Mouse (Mus musculus) intestine, embryonic 14.5 days (tissue): ENCODE results near the gene Gramd1a. TPM values are rescaled to one million over a fixed set of nuclear protein-coding genes. Genes with fewer than 3 reads are reported as not detected.

Experiments
- ATAC-seq: fragments of 200-750 bp; cut with Nextera tagmentation; replicated peaks from 2 replicates; pipeline ENCODE4 v1.8.0; 2017; ENCODE audit warnings: low read depth, moderate number of reproducible peaks, moderate TSS enrichment, moderate library complexity; ENCODE audit not compliant: low FRiP score, low TSS enrichment
- DNase-seq: peaks from one replicate; pipeline ENCODE4 v3.0.0-alpha.2; 2018; ENCODE audit warnings: low spot score
- H3K27ac ChIP-seq: fragments of 300-500 bp; sonication (generic); 2 replicates; pipeline ENCODE4 v1.5.1; 2014; ENCODE audit warnings: low read depth, mild to moderate bottlenecking, control low read depth
- H3K27me3 ChIP-seq: fragments of 300-500 bp; sonication (generic); replicated peaks from 2 replicates; pipeline ENCODE4 v1.6.1; 2014; ENCODE audit warnings: low read length, control low read depth; ENCODE audit not compliant: control insufficient read depth, insufficient read depth
- H3K36me3 ChIP-seq: fragments of 300-500 bp; sonication (generic); 2 replicates; pipeline ENCODE4 v1.6.1; 2014; ENCODE audit warnings: low read length, control low read depth; ENCODE audit not compliant: control insufficient read depth, insufficient read depth
- H3K4me1 ChIP-seq: fragments of 300-500 bp; sonication (generic); replicated peaks from 2 replicates; pipeline ENCODE4 v1.6.1; 2014; ENCODE audit warnings: low read length, control low read depth, mixed read lengths; ENCODE audit not compliant: control insufficient read depth, insufficient read depth
- H3K4me2 ChIP-seq: fragments of 300-500 bp; sonication (generic); 2 replicates; pipeline ENCODE4 v1.6.1; 2014; ENCODE audit warnings: low read length
- H3K4me3 ChIP-seq: fragments of 300-500 bp; sonication (generic); 2 replicates; pipeline ENCODE4 v1.5.1; 2014; ENCODE audit warnings: low read depth, low read length, control low read depth, mixed read lengths
- H3K9ac ChIP-seq: fragments of 300-500 bp; sonication (generic); 2 replicates; pipeline ENCODE4 v1.6.1; 2014; ENCODE audit warnings: mild to moderate bottlenecking, low read length
- H3K9me3 ChIP-seq: fragments of 300-500 bp; sonication (generic); 2 replicates; pipeline ENCODE4 v1.6.1; 2016; ENCODE audit warnings: low read length, control low read depth; ENCODE audit not compliant: control insufficient read depth
- whole genome bisulfite sequencing: fragments of 180-500 bp; shearing (Covaris S2); extraction: QIAGEN DNeasy Blood & Tissue Kit; methylation state at CpG from one replicate; pipeline ENCODE4 v1.1.7; 2014; 5-methylcytosine and 5-hydroxymethylcytosine counted together
- polyA plus RNA-seq: library from polyadenylated mRNA; unstranded; fragments of >200 nt; fragmentation: Nextera tagmentation; extraction: Ambion mirVana; gene quantifications from 2 replicates; pipeline ENCODE4 v1.2.1, GENCODE M21; 2014

Gene Gramd1a
- polyA plus RNA-seq, 1 experiment from 2014 or later, result 54.2 TPM

DNA sequence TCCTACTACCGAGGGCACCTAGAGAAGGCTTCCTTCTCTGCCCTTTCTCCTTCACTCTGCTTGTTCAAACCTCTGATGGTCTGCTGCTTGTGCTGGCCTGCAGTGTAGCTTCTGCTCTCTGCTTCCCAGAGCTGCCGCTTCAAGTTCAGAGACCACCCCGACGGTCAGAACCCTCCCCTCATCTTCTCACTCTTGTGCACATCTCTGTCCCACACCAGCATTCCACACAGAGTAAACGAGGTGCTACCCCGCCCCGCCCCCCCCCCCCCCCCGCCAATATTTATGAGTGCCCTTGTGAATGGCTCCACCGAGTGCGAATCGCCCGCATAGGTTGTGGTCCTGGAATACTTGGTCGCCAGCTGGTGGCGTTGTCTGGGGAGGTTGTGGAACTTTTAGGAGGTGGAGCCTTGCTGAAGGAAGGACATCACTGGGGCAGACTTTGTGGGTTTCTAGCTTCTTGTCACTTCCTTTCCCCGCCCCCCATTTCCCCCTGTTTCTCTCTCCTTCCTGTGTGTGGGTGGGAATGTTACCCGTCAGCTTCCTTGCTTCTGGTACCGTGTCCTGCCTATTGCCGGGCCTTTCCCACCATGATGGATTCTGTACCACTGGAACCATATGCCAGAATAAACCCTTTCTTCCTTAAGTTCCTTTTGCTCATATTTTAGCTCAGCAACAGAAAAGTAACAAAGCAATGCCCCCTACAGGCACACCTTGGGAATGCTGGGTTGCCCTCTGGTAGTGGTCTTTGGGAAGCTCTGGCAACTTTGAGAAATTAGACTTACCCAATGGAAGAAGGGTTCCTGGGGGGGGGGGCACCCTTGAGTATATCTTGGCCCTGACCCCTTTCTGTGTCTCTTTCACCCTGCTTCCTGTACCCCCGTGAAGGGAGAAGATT lies 585 bp upstream of the Gramd1a start:
- 33% methylated on average over 19 of the region's 19 CpGs for WGBS
- Histone ChIP-seq H3K4me3 (no peak overlapping the region), H3K4me2 (no peak overlapping the region), H3K9ac (no peak overlapping the region), H3K9me3 (no peaks in the 10 kb centered on the region), H3K27me3 (no peaks in the 10 kb centered on the region), H3K27ac (no peak overlapping the region; the same call in 1 of the 2 replicates), H3K4me1 (peaks cover 6% of the 10 kb centered on the region; the same call in 1 of the 2 replicates), H3K36me3 (no peaks in the 10 kb centered on the region)
- DNase-seq (no peak), ATAC-seq (no peak)

DNA sequence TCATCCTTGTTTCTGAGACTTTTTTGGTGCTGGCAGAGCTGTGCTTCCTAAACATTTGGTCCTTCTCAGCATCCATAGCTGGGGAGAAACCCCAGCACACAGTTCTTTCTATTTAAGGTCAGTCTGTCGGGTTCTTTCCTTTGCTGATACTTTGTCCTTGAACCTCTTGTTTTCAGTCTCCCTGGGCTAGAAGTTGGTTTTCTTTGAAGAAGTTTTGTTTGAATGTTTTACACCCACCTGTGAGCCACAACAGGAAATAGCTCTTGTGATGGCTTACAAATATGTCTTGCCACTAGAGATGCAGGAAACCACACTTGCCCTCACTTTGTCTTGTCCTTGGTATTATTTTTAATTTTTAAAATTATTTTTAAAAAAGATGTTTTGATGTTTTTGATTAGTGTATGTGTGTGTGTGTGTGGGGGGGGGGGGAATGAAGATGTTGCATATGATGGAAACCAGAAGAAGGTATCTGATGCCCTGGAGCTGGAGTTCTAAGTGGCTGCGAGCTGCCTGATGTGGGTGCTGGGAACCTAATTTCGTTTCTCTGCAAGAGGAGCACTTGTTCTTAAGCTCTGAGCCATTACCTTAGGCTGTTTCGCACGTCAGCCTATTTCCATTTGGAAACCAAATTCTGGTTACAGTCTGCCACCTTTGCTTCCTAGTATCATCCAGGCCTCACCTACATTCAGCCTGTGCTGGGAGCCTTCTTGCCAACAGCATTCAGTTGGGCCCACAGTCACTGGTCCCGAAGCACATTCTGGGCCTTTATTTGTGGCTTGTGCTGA lies 2.0 kb downstream of the Gramd1a start:
- Histone ChIP-seq H3K27ac (no peak overlapping the region), H3K9me3 (no peaks in the 10 kb centered on the region), H3K4me1 (peaks cover 15% of the 10 kb centered on the region), H3K36me3 (no peaks in the 10 kb centered on the region), H3K4me3 (no peak overlapping the region), H3K9ac (no peak overlapping the region), H3K27me3 (no peaks in the 10 kb centered on the region), H3K4me2 (no peak overlapping the region)
- ATAC-seq (no peak), DNase-seq (no peak)
- 87% methylated on average over 6 of the region's 6 CpGs for WGBS

DNA sequence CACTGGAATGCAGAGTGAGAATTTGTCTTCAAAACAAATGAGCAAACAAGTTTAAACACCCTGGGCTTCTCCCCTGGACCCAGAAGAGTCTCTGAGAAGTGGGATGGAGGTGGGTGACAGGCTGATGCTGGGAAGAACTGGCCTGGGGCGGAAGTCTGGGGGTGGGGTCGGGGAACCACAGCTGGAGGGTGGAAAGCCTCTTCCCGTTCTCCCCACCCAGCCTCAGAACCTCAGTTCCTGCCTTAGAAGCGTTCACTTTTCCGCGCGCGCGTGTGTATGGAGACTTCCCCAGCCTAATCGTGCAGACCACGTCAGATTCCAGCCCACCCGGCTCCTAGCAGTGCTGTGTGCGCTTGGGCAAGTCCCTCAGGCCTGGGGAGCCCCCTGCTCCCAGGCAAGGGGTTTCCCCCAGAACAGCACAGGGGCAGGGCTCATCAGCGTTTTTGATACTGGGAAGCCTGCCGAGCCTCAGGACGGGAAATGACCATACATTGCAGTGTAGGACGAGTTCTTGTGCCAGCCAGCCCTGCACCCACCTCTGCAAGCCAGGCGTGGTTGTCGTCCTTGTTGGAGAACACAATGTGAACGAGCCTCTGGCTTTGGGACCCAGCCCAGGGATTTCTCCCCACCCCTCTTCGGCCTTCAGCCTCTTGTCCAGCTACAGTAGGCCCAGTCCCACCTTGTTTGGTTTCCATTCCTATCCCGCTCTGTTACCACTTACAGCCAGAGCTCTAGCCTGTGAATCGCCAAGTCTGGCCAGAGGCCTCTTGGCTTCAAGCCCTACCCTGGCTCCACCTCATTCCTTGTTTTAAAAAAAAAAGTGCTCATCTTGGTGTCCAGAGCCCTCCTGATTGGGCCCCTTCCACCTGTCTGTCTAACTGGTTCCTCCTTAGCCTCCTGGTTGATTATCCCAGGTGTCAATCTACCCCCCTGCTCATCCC lies 4.1 kb downstream of the Gramd1a start:
- H3K36me3 ChIP-seq, result no peaks in the 10 kb centered on the region
- H3K4me2 ChIP-seq, result peak overlapping the region; percentile 71
- peaks cover 36% of the 10 kb centered on the region for H3K4me1 ChIP-seq
- H3K9ac ChIP-seq, result peak overlapping the region; percentile 96
- no peaks in the 10 kb centered on the region for H3K27me3 ChIP-seq
- peak overlapping the region; percentile 81 for H3K4me3 ChIP-seq
- H3K9me3 ChIP-seq, result no peaks in the 10 kb centered on the region
- ATAC-seq (peak; percentile 45), DNase-seq (peak; percentile 82)
- H3K27ac ChIP-seq, result peak overlapping the region; percentile 94
- WGBS, result 17% methylated on average over 23 of the region's 23 CpGs

DNA sequence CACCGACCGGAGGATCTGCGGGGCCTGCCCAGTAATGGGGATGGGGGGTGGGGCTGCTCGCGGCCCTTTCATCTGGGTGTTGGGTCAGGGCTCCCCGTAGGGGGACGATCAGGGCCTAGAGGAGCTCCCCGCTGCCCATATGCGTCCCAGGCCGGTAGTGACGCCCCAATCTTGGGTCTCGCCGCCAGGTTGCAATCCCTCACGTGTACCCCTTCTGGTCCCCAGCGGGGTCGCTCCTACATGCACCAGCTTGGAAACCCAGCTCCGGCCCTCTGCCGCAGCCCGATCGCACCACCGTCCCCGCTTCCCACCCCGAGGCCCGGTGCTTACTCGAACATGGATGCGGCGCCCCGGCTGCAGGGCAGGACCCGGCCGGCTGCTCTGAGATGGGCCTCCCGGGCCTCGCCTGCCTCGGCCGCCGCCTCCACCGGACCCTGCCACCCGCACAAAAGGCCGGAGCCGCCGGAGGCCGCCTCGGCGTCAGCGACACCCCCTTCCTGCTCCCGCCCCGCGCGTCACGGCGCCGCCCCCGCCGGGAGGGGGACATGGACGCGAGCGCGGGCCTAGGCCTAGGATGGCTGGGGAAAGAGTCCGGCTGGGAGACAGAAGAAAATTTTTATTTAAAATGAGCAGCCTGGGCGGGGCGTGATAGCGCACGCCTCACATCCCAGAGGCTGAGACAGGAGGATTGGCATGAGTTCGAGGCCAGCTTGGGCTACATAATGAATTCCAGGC lies 5.0 kb downstream of the Gramd1a start:
- WGBS, result under 1% methylated on average over 63 of the region's 63 CpGs
- peak overlapping the region; percentile 71 for H3K4me2 ChIP-seq
- no peaks in the 10 kb centered on the region for H3K9me3 ChIP-seq
- H3K9ac ChIP-seq, result peak overlapping the region; percentile 96
- ATAC-seq, result peak; percentile 87
- H3K27ac ChIP-seq, result peak overlapping the region; percentile 94
- no peaks in the 10 kb centered on the region for H3K36me3 ChIP-seq
- H3K4me3 ChIP-seq, result peak overlapping the region; percentile 81
- H3K4me1 ChIP-seq, result peaks cover 41% of the 10 kb centered on the region
- DNase-seq, result peak; percentile 91
- H3K27me3 ChIP-seq, result no peaks in the 10 kb centered on the region

DNA sequence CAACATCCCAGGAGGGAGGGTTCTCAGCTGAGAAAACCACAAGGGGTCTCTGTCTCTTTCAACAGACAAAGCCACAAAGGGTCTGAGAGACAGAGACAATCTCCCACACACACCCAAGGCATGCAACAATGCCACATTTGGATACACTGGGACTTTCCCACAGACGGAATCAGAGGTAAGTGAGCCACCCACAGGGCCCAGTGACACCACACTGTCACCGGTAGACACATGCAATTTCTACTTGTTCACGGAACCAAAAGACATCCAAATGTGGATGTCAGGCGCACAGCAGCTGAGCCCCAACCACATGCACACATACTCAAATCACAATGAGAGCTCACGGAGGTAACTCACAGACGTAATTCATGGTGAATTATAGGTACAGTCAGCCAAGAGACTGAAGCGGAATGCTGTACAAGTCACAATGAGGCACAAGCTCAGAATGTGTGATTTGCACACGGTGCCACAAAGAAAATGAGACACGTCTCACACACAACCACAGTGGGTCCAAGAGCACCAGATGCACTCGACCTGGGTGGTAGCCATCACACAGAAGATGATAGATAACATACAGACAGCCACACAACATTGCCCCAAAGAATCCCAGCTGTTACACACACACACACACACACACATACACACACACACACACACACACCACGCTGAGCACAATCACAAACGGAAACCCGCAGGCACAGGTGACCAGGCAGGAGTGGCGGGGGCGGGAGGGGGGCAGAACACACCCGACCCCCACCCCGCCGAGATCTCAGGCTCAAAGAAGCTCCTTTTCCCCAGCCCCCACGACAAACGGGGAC lies 5.7 kb downstream of the Gramd1a start:
- ATAC-seq, result no peak
- Histone ChIP-seq H3K9me3 (no peaks in the 10 kb centered on the region), H3K27ac (peak overlapping the region; percentile 94), H3K4me3 (peak overlapping the region; percentile 81), H3K4me1 (peaks cover 46% of the 10 kb centered on the region), H3K27me3 (no peaks in the 10 kb centered on the region), H3K9ac (peak overlapping the region; percentile 96), H3K36me3 (no peaks in the 10 kb centered on the region), H3K4me2 (peak overlapping the region; percentile 71)
- peak; percentile 69 for DNase-seq
- 5% methylated on average over 20 of the region's 20 CpGs for WGBS

DNA sequence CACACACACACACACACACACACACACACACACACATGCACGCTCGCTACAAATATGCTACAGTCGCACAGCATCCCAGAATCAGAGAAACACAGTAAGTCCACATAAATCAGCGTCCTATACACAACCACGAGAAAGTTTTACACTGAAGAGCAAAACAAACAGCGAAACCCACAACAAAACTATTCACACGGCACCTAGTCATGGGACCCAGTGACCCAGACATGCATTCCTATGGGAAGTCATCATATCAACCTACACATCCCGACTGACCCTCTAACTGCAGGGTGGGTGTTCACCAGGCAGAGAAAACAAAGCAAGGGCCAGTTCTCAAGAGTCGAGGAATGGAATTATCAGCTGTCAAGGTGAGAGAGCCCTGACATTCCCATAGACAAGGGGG lies 6.4 kb downstream of the Gramd1a start:
- Histone ChIP-seq H3K9ac (peak overlapping the region; percentile 96), H3K4me1 (peaks cover 46% of the 10 kb centered on the region)
- no peak for DNase-seq

DNA sequence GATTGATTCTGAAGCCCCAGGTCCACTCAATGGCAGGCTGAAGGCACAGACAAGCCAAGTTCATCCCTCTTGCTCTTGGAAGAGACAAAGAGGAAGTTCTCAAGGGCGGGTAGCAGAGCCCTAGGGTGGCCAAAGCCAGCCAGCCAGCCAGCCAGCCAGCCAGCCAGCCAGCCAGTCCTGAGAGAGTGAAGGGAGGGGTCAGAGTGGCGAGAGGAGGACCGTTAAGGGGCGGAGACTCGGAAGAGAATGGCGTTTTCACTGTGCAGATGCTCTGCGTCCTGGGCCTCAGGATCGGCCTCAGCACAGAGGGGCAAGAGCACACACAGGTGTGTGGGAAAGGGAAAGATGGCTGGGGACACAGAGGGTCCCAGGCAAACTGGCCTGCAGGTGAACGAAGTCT lies 6.9 kb downstream of the Gramd1a start:
- ATAC-seq, result no peak
- no peak for DNase-seq
- peak overlapping the region; percentile 94 for H3K27ac ChIP-seq
- peak overlapping the region; percentile 81 for H3K4me3 ChIP-seq
- WGBS, result 12% methylated on average over 9 of the region's 9 CpGs
- peak overlapping the region; percentile 71 for H3K4me2 ChIP-seq
- no peaks in the 10 kb centered on the region for H3K9me3 ChIP-seq
- peaks cover 46% of the 10 kb centered on the region for H3K4me1 ChIP-seq
- peak overlapping the region; percentile 8; the same call in 1 of the 2 replicates for H3K9ac ChIP-seq
- peaks cover 2% of the 10 kb centered on the region; the same call in 1 of the 2 replicates for H3K36me3 ChIP-seq
- H3K27me3 ChIP-seq, result no peaks in the 10 kb centered on the region

More for the DNA sequence above, 6.4 kb downstream of the Gramd1a start:
- Histone ChIP-seq H3K4me3 (peak overlapping the region; percentile 81), H3K36me3 (no peaks in the 10 kb centered on the region), H3K27me3 (no peaks in the 10 kb centered on the region), H3K27ac (peak overlapping the region; percentile 94), H3K9me3 (no peaks in the 10 kb centered on the region), H3K4me2 (peak overlapping the region; percentile 71)
- no peak for ATAC-seq
- 31% methylated on average over 9 of the region's 9 CpGs for WGBS
